Mouse (Mus musculus) cortical plate, adult 2 months (tissue): ENCODE measurements at regions not wholly inside any gene's neighbourhood (a gene's known extent, or its start where the extent isn't known, plus 50 kb on each side); places are given as distances from the start of the nearest gene placed in this dataset.

Experiments
- CTCF ChIP-seq: fragments of 200-500 bp; IDR thresholded peaks from 2 replicates; pipeline ENCODE4 v1.5.1; 2011; ENCODE audit warnings: mild to moderate bottlenecking, control low read depth, low read length; ENCODE audit not compliant: insufficient read depth; ENCODE audit errors: extremely low read depth
- POLR2A ChIP-seq: fragments of 200-500 bp; IDR thresholded peaks from 2 replicates; pipeline ENCODE4 v1.6.1; 2011; ENCODE audit warnings: mild to moderate bottlenecking, low read length, control low read depth; ENCODE audit not compliant: insufficient read depth; ENCODE audit errors: extremely low read depth

DNA sequence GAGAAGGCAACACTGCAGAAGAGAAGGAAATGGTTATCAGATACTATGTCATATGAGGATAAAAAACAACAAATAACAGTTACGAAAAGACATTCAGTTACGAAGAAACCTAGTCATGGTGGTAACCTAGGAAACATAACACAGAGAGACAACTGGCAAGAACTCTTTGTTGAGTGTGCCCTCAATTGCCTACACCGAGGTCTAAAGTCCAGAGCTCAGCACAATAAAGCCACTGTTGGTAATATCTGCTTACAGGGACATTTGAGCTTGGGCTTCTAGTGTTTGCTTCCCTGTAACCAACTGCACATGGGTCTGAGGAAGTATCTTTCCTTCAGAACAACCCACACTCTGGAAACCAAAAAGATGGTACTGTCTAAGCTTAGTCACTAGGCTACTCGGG, 309.9 kb downstream of the Rwdd3 start:
- TF ChIP-seq CTCF (no peak), POLR2A (no peak)
